Mouse (Mus musculus): ENCODE measurements around the gene Tcf23.

DNA sequence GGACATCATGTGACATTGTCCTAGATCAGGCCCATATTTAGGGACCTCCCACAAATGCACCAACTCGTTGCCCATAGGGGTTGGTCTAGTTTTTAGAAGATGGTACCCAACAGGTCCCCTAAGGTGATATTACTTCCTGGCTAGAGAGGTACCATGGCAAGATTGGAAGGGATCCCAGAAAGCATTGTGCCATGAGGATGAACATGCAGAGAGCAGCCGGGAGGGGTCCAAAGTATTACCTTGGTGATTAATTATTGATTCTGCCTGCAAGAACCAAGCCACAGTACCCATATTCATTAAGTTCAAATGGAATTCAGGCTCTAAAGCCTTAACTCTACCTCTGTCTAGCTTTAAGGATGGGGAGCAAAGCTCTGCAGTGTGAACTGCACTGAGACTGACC, 42.4 kb upstream of the Tcf23 start:
- no peak for TF ChIP-seq CTCF (IDR thresholded peaks at IDR 0.05; ENCODE audit: insufficient read depth, low read depth, low read length)
- no peak for TF ChIP-seq POLR2A (IDR thresholded peaks at IDR 0.05; ENCODE audit: insufficient read depth, low read depth, low read length)

All from olfactory bulb, adult 2 months (tissue).